Mouse (Mus musculus): ENCODE measurements around the gene Tgfb1i1.

The Tgfb1i1 gene

GRCm38 (mm10) chr7:128244410-128245025, 2.1 kb upstream of the Tgfb1i1 start:
- no peak for DNase-seq (ENCODE audit: low spot score in 2 of 2)

GRCm38 (mm10) chr7:128245547-128245946, 1.1 kb upstream of the Tgfb1i1 start:
- no peak for DNase-seq (ENCODE audit: low spot score in 2 of 2)

GRCm38 (mm10) chr7:128247443-128247842, 831 bp downstream of the Tgfb1i1 start:
- peak; percentile 79 to 88 for DNase-seq (ENCODE audit: low spot score in 2 of 2)

GRCm38 (mm10) chr7:128248081-128249042, 1.8 kb downstream of the Tgfb1i1 start:
- no peak for DNase-seq (ENCODE audit: low spot score in 2 of 2)

- no peak for DNase-seq (ENCODE audit: low spot score in 2 of 2)
Measured at GRCm38 (mm10) chr7:128249998-128250397, 3.4 kb downstream of the Tgfb1i1 start.

- DNase-seq (ENCODE audit: low spot score in 2 of 2) = no peak
Measured at GRCm38 (mm10) chr7:128251946-128252345, 5.3 kb downstream of the Tgfb1i1 start.

- DNase-seq (ENCODE audit: low spot score in 2 of 2) = peak; percentile 55 to 67
Measured at GRCm38 (mm10) chr7:128252609-128253008, 6.0 kb downstream of the Tgfb1i1 start.

- DNase-seq (ENCODE audit: low spot score in 2 of 2) = no peak
Measured at GRCm38 (mm10) chr7:128254978-128255377, 8.4 kb downstream of the Tgfb1i1 start.

GRCm38 (mm10) chr7:128255757-128256156, 9.1 kb downstream of the Tgfb1i1 start:
- no peak for DNase-seq (ENCODE audit: low spot score in 2 of 2)

- DNase-seq (ENCODE audit: low spot score in 2 of 2) = no peak
Measured at GRCm38 (mm10) chr7:128256783-128257334, 10.2 kb downstream of the Tgfb1i1 start.

GRCm38 (mm10) chr7:128265411-128265810, 18.8 kb downstream of the Tgfb1i1 start, which contains the start of gene Slc5a2:
Slc5a2 (plus strand) TSS chr7:128265657.
- DNase-seq (ENCODE audit: low spot score in 2 of 2) = no peak

- no peak for DNase-seq (ENCODE audit: low spot score in 2 of 2)
Measured at GRCm38 (mm10) chr7:128266056-128266455, 19.4 kb downstream of the Tgfb1i1 start.

GRCm38 (mm10) chr7:128267391-128267790, 20.8 kb downstream of the Tgfb1i1 start:
- DNase-seq (ENCODE audit: low spot score in 2 of 2) = no peak

GRCm38 (mm10) chr7:128267813-128268212, 21.2 kb downstream of the Tgfb1i1 start:
- no peak for DNase-seq (ENCODE audit: low spot score in 2 of 2)

- DNase-seq (ENCODE audit: low spot score in 2 of 2) = no peak
Measured at GRCm38 (mm10) chr7:128270431-128270850, 23.8 kb downstream of the Tgfb1i1 start.

- DNase-seq (ENCODE audit: low spot score in 2 of 2) = no peak
Measured at GRCm38 (mm10) chr7:128271496-128271895, 24.9 kb downstream of the Tgfb1i1 start.

GRCm38 (mm10) chr7:128276051-128276450, 29.4 kb downstream of the Tgfb1i1 start:
- DNase-seq (ENCODE audit: low spot score in 2 of 2) = no peak

- DNase-seq (ENCODE audit: low spot score in 2 of 2) = no peak
Measured at GRCm38 (mm10) chr7:128279750-128280149, 33.1 kb downstream of the Tgfb1i1 start.

GRCm38 (mm10) chr7:128281765-128282164, 35.2 kb downstream of the Tgfb1i1 start:
- DNase-seq (ENCODE audit: low spot score in 2 of 2) = no peak

- no peak for DNase-seq (ENCODE audit: low spot score in 2 of 2)
Measured at GRCm38 (mm10) chr7:128282532-128283244, 36.1 kb downstream of the Tgfb1i1 start.

GRCm38 (mm10) chr7:128284047-128284446, 37.4 kb downstream of the Tgfb1i1 start:
- no peak for DNase-seq (ENCODE audit: low spot score in 2 of 2)

GRCm38 (mm10) chr7:128285060-128285459, 38.4 kb downstream of the Tgfb1i1 start:
- no peak for DNase-seq (ENCODE audit: low spot score in 2 of 2)

Measured in frontal cortex, postnatal 14 days (tissue).